Comparison of ENCODE assay signal across 8 mouse cellular contexts in genomic region chr7:117380418-117381187, GRCm38 (mm10). TPM values are rescaled to one million over a fixed set of nuclear protein-coding genes. Genes with fewer than 3 reads are reported as not detected.
DNase-seq lines count a peak whose midpoint lies in the region; ATAC-seq and TF ChIP-seq lines count a peak whose summit lies in the region.

Xylt1 (plus strand) TSS chr7:117380979.

- peak within 1 kb of the TSS; percentile 95 for H3K27ac ChIP-seq in forebrain, embryonic 10.5 days
- peak within 1 kb of the TSS; percentile 17 to 59; a peak in 3 of 4 replicates for H3K27ac ChIP-seq in heart, embryonic 14.5 days (replicated peaks in 1 of 2; ENCODE audit: control insufficient read depth in 1 of 2, insufficient read depth in 1 of 2, low read depth in 2 of 2, low read length in 2 of 2)
- no peak within 1 kb of the TSS for H3K27ac ChIP-seq in liver, embryonic 14.5 days
- peak within 1 kb of the TSS; percentile 69 for H3K27ac ChIP-seq in stomach, embryonic 14.5 days (ENCODE audit: low read length)

- no peak; the same call in 1 of the 2 replicates for ATAC-seq in erythroblast, adult 5-6 weeks (replicated peaks; ENCODE audit: low FRiP score, poor library complexity, severe bottlenecking)
- peak; percentile 79 for ATAC-seq in heart, embryonic 14.5 days (ENCODE audit: insufficient number of reproducible peaks, insufficient read depth, low FRiP score, low read depth)
- ATAC-seq in liver, embryonic 14.5 days (ENCODE audit: insufficient read depth) = peak; percentile 80
- peak; percentile 84 for ATAC-seq in stomach, embryonic 14.5 days (ENCODE audit: insufficient number of reproducible peaks, insufficient read depth, low FRiP score, low read depth)

- H3K9me3 ChIP-seq in erythroblast, embryonic 14.5 days (ENCODE audit: control insufficient read depth, low read length) = no peaks in the 10 kb centered on the region
- no peaks in the 10 kb centered on the region for H3K9me3 ChIP-seq in forebrain, embryonic 10.5 days
- H3K9me3 ChIP-seq in heart, embryonic 14.5 days (ENCODE audit: control insufficient read depth, low read length) = no peaks in the 10 kb centered on the region
- H3K9me3 ChIP-seq in liver, embryonic 14.5 days (ENCODE audit: control insufficient read depth, low read length) = no peaks in the 10 kb centered on the region
- no peaks in the 10 kb centered on the region for H3K9me3 ChIP-seq in stomach, embryonic 14.5 days (ENCODE audit: control insufficient read depth, low read depth, low read length)

- no peaks in the 10 kb centered on the region for H3K36me3 ChIP-seq in erythroblast, embryonic 14.5 days (ENCODE audit: control insufficient read depth)
- H3K36me3 ChIP-seq in forebrain, embryonic 10.5 days (replicated peaks) = no peaks in the 10 kb centered on the region
- no peaks in the 10 kb centered on the region for H3K36me3 ChIP-seq in heart, embryonic 14.5 days (ENCODE audit: control insufficient read depth, insufficient read depth, low read length)
- H3K36me3 ChIP-seq in liver, embryonic 14.5 days (replicated peaks; ENCODE audit: control insufficient read depth, insufficient read depth, low read depth) = no peaks in the 10 kb centered on the region
- H3K36me3 ChIP-seq in stomach, embryonic 14.5 days (ENCODE audit: control insufficient read depth, insufficient read depth, low read length) = no peaks in the 10 kb centered on the region

- TF ChIP-seq EP300 in liver, embryonic 14.5 days (IDR thresholded peaks at IDR 0.05; ENCODE audit: low read depth) = no peak

- DNase-seq in forebrain, embryonic 10.5 days (ENCODE audit: extremely low spot score, low spot score) = peak; percentile 77
- DNase-seq in kidney, postnatal 10 days = peak; percentile 91
- peak in 1 of 3 experiments; percentile 35 for DNase-seq in liver, embryonic 14.5 days (ENCODE audit: low read depth in 3 of 3, low spot score in 3 of 3)
- DNase-seq in neural tube, embryonic 10.5 days (ENCODE audit: extremely low spot score, low spot score) = peak; percentile 81

- H3K4me3 ChIP-seq in erythroblast, embryonic 14.5 days (replicated peaks) = peak within 1 kb of the TSS; percentile 65
- H3K4me3 ChIP-seq in forebrain, embryonic 10.5 days = peak within 1 kb of the TSS; percentile 94
- peak within 1 kb of the TSS; percentile 65 to 75 for H3K4me3 ChIP-seq in heart, embryonic 14.5 days (ENCODE audit: control insufficient read depth in 1 of 2, insufficient read depth in 1 of 2, low read depth in 1 of 2, low read length in 2 of 2)
- peak within 1 kb of the TSS; percentile 48 to 60 for H3K4me3 ChIP-seq in liver, embryonic 14.5 days (ENCODE audit: insufficient read depth in 1 of 2, low read depth in 2 of 2, low read length in 2 of 2)
- H3K4me3 ChIP-seq in stomach, embryonic 14.5 days (ENCODE audit: low read depth, low read length) = peak within 1 kb of the TSS; percentile 83

- peaks cover 50% of the 10 kb centered on the region for H3K27me3 ChIP-seq in erythroblast, embryonic 14.5 days (ENCODE audit: control insufficient read depth)
- peaks cover 37% of the 10 kb centered on the region for H3K27me3 ChIP-seq in forebrain, embryonic 10.5 days (ENCODE audit: poor library complexity, severe bottlenecking)
- H3K27me3 ChIP-seq in heart, embryonic 14.5 days (ENCODE audit: control insufficient read depth, insufficient read depth, low read length) = 0 out of 2 replicates have a peak, but pooled peaks cover 6% of the 10 kb centered on the region
- H3K27me3 ChIP-seq in liver, embryonic 14.5 days (ENCODE audit: control insufficient read depth, insufficient read depth, low read length) = peaks cover 17% of the 10 kb centered on the region
- no peaks in the 10 kb centered on the region for H3K27me3 ChIP-seq in stomach, embryonic 14.5 days (ENCODE audit: control insufficient read depth, insufficient read depth, low read length)

- TF ChIP-seq CTCF in liver, embryonic 14.5 days (IDR thresholded peaks at IDR 0.05; ENCODE audit: low read depth) = no peak

- peak within 1 kb of the TSS; percentile 85 for H3K9ac ChIP-seq in heart, embryonic 14.5 days (ENCODE audit: low read length)
- H3K9ac ChIP-seq in liver, embryonic 14.5 days (replicated peaks) = peak within 1 kb of the TSS; percentile 34
- peak within 1 kb of the TSS; percentile 62 for H3K9ac ChIP-seq in stomach, embryonic 14.5 days (replicated peaks; ENCODE audit: low read depth, low read length)

- WGBS in forebrain, embryonic 10.5 days = under 1% methylated on average over 65 of the region's 69 CpGs
- 0% methylated on average over 42 of the region's 69 CpGs for WGBS in heart, embryonic 14.5 days
- WGBS in liver, embryonic 14.5 days (ENCODE audit: insufficient replicate concordance) = under 1% methylated on average over 68 of the region's 69 CpGs
- WGBS in stomach, embryonic 14.5 days = under 1% methylated on average over 51 of the region's 69 CpGs

- peak within 1 kb of the TSS; percentile 94 for H3K4me2 ChIP-seq in heart, embryonic 14.5 days (ENCODE audit: low read length)
- H3K4me2 ChIP-seq in liver, embryonic 14.5 days (ENCODE audit: low read depth) = peak within 1 kb of the TSS; percentile 61
- H3K4me2 ChIP-seq in stomach, embryonic 14.5 days (replicated peaks; ENCODE audit: low read depth, low read length) = peak within 1 kb of the TSS; percentile 75

- H3K4me1 ChIP-seq in erythroblast, embryonic 14.5 days (ENCODE audit: control insufficient read depth) = peaks cover 20% of the 10 kb centered on the region
- peaks cover 57% of the 10 kb centered on the region for H3K4me1 ChIP-seq in forebrain, embryonic 10.5 days
- H3K4me1 ChIP-seq in heart, embryonic 14.5 days (ENCODE audit: control insufficient read depth in 2 of 2, insufficient read depth in 2 of 2, low read length in 2 of 2) = peaks cover 14 to 15% of the 10 kb centered on the region in 2 experiments
- peaks cover 0 to 10% of the 10 kb centered on the region in 2 experiments; a peak in 2 of 4 replicates for H3K4me1 ChIP-seq in liver, embryonic 14.5 days (replicated peaks; ENCODE audit: control insufficient read depth in 2 of 2, insufficient read depth in 2 of 2, low read length in 1 of 2)
- peaks cover 8% of the 10 kb centered on the region; the same call in 1 of the 2 replicates for H3K4me1 ChIP-seq in stomach, embryonic 14.5 days (ENCODE audit: control insufficient read depth, insufficient read depth, low read length)

RNA-seq across cellular contexts. Expression of gene Xylt1, which starts in this region (rescaled TPM):
- polyA plus RNA-seq in erythroblast, embryonic 14.5 days (2012) = 0.01 TPM in 1 of 2 replicates, not detected in the other
- total RNA-seq in erythroblast, adult 5-6 weeks (2015; ENCODE audit: low replicate concordance) = 4.8 and 5.0 TPM in 2 replicates
- 3.0 and 3.6 TPM in 2 replicates for total RNA-seq in erythroblast, adult 5-6 weeks (2017; ENCODE audit: low replicate concordance)
- polyA plus RNA-seq in forebrain, embryonic 10.5 days (2016; fragmentation: Nextera tagmentation; extraction: Ambion mirVana) = 1.7 and 2.3 TPM in 2 replicates
- polyA plus RNA-seq in heart, embryonic 14.5 days (2014; fragmentation: Nextera tagmentation; extraction: Ambion mirVana) = 1.6 and 2.0 TPM in 2 replicates
- polyA plus RNA-seq in liver, embryonic 14.5 days (2012; rRNA removed) = 0.39 and 0.40 TPM in 2 replicates
- 0.27 TPM in 2 replicates for polyA plus RNA-seq in liver, embryonic 14.5 days (2014; fragmentation: Nextera tagmentation; extraction: Ambion mirVana)
- 1.7 and 2.7 TPM in 2 replicates for polyA plus RNA-seq in stomach, embryonic 14.5 days (2014; fragmentation: Nextera tagmentation; extraction: Ambion mirVana)

Comparison
In these comparisons a context has a peak if more than half of its experiments do, and no peak if none do; other contexts are left out.
1. Peak in ATAC-seq, H3K4me3 ChIP-seq, H3K9ac ChIP-seq and H3K4me2 ChIP-seq in liver, embryonic 14.5 days; RNA of the gene not detected or under 1 TPM.
2. H3K9ac ChIP-seq: peak in every context shown above with its lines; median percentile 85 in heart, embryonic 14.5 days; 62 in stomach, embryonic 14.5 days; 34 in liver, embryonic 14.5 days.